Mouse (Mus musculus): ENCODE data around the gene Mfsd11.
A peak's percentile ranks its signal among the peaks of the same experiment; 100 is the strongest.

The Mfsd11 gene

DNA sequence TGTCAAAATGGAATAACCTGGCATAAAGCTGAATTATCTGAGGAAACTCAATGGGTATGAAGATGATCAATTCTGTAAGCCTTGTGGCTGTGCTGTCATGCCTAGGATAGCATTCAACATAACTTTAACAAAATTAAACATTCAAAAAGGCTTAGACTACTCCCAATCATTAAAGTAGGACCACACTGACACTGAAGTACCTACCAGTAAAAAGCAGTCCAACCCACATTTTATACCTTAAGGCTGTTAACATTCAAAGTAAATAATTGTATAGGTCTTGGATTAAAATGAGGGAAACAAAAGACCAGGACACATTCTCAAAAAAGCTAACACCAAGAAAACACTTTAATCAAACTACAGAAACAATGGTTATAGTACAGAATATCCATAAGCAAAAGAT, 2.7 kb upstream of the Mfsd11 start:
- DNase-seq, result no peak

DNA sequence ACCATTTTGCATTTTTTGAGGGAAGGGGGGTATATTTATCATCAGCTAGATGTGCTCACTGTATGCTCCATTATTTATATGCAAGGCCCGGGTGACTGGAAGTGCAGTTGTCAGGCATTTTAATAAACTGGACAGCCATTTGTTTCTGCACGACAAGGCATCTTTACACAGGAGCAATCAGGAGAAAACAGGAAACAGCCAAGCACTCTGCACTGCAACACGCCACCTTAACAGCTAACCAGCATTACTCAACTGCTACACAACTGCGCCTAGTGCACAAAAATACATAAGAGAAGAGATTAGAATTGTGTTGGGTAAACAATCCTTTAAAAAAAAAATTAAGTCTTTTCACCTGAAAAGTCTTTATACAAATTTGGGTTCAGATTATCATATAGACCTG, 2.2 kb upstream of the Mfsd11 start:
- no peak for DNase-seq

DNA sequence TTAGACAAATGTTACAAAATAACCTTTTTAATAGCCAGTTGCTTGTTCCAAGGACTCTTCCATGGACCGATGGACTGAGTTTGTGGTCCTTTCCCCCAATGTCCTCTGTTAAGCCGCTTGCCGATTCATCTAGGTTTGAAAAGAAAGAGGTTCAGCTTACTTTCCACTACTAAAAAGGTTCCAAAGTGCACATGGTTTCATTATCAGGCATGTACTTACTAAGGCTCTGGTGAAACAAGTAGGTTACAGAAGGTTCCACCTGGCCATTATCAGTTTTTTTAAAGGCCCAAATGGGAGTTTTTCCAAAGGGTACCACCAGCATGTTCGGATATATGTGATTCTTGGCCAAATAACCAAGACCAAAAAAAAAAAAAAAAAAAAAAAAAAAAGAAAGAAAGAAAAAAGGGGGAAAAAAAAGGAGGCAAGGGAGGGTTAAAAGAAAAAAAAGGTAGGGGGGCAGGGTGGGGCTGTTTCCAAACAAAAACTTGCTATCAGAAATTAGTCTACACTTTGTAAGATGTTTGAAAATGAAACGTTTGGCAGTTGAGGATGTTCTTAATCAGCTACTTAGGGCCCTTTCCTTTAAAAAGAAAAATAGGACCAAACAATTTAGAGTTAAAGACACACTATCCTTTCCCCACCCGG, 1.3 kb upstream of the Mfsd11 start:
- no peak for DNase-seq

DNA sequence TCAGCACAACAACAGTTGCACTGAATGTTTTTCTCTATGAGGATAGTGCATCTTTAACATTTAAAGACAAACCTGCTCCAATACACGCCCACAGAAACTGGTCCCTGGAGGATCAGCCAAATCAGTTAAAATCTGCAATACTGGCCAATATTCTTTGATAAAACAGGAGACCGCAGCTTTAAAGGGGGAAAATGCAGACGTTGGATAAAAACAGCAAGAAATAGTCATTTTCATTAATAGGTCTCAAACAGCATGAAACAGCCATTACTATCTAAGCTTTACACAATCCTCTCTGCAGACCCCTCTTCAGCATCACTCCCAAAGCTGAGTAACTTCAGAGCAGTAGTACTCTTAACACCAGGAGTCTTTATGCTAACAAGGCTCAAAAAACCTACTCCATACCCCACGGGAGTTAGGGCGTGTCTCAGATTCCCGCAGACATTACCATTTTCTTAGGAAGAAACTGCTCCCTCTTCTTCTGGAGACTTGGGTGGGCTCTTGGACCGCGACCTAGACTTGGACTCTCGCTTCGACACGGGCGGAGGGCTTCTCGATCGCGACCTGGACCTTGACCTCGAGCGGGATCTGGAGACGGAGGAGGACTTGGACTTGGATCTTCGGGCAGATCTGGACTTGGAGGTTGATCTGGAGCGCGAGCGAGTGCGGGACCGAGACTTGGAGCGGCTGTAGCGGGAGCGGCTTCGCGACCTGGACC, 507 bp upstream of the Mfsd11 start:
- DNase-seq, result peak in 1 of 2 experiments; percentile 36

DNA sequence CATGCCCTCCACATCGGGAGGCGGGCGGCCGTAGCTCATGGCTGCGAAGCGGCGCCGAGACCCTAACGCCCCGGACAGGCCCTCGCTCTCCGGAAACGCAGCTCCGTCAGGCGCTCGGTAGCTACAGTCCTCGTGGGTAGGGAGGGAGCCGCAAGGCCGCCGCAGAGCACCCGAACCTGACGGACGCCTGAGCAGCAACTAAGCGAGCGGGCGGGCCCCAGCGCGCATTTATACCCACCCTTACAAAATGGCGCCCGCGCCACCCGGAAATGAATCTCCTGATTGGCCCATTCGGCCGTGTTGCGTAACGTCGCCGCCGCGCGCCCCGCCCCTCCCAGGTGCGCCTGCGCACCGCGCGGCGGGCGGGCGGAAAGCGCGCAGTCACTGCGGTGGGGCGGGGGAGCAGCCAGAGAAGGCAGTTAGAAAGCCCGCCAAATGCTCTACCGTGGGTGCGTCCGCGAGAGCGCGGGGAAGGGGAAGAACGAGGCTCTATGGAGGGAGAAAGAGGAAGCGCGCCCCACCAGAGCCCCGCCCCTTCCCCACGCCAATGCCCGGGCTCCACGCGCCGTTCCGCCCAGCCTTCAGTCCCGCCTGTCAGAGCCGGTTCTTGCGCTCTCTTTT, 761 bp downstream of the Mfsd11 start, which contains the start of gene Srsf2:
TSS of gene Srsf2 (minus strand) at position 204 of the 621 bp plus-strand sequence.
- peak; percentile 98 to 99 for DNase-seq

DNA sequence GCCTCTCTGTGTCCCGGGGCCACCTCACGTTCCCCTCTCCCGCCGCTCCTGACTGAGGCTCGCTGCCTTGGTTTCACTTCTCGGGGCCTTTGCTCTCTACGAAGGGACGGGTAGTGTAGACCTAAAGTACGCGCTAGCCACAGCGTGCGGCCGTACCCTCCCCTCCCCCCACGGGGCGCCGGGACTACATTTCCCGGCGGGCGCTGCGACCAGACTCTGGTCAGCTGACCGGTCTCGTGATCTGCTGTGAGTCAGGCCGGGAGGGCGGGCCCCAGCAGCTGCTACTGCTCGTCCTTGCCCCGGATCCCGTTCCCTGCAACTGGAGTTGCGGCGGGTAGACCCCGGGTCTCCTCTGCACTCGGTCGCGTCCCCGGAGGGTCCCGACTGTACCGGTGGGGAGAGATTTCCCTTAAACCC, 1.3 kb downstream of the Mfsd11 start:
- DNase-seq, result peak; percentile 99

DNA sequence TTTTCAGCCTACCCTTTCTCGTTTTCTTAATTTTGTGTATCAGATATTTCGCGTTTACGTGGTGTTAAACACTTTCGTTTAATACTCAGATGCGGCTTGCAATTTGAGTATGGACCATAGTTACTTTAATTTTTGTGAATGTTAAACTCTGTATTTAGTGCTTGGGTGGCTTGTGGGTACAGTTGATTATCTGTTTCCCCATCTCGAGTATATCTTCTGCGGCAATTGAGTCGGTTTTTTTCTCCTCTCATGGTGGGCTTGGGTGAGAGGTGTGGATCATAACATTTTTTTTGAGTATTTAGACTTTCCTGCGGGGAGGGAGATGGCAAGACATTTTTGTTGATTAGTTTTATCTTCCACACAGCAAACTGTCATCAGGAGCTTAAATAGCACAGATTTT, 2.0 kb downstream of the Mfsd11 start:
- no peak for DNase-seq

DNA sequence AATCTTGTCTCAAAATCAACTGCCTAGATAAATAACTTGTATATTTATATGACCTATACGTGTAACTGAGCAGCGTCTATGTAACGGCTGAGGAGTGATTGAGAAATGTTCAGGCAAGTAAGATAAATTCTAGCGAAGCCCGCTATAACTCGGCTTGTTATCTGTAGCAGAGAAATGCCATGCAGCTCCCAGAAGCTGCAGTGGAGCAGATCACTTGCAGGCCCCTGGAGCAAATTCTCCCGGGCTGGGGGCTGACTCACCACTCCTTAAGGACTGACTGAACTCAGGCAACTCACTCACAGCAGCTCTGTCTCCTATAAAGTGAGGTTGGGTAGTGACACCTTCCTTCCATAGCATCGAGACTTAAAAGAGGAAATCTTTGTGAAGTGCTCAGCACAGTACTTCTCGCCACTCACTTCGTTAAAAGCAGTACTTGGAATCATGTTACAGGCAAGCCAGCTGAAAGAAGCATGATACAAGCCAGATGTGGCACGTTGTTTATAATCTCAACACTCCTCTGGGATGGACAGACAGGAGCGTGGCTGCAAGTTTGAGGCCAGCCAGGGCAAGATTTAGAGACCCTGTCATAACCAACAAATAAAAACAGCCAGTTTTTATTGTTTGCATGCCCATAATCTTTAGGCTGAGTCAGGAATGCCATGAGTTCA, 5.1 kb downstream of the Mfsd11 start:
- DNase-seq, result no peak

DNA sequence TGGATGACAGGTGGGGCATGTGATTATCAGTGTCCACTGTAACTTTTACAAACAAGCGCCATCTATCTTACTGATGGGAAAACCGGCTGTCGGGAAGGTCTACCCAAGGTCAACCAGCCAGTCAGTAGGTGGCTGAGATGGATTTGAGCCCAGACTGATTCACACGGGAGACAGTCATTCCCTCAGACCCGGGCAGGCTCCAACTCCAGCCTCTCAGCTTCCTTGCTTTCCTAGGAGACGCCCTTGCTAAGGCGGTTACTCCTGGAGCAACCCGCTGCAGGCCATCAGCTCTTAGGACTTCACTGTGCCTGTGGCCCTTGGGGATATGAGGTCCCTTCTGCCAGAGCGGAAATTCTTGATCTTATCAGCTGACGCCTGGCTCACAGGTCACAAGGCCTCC, 12.2 kb downstream of the Mfsd11 start:
- no peak for DNase-seq

DNA sequence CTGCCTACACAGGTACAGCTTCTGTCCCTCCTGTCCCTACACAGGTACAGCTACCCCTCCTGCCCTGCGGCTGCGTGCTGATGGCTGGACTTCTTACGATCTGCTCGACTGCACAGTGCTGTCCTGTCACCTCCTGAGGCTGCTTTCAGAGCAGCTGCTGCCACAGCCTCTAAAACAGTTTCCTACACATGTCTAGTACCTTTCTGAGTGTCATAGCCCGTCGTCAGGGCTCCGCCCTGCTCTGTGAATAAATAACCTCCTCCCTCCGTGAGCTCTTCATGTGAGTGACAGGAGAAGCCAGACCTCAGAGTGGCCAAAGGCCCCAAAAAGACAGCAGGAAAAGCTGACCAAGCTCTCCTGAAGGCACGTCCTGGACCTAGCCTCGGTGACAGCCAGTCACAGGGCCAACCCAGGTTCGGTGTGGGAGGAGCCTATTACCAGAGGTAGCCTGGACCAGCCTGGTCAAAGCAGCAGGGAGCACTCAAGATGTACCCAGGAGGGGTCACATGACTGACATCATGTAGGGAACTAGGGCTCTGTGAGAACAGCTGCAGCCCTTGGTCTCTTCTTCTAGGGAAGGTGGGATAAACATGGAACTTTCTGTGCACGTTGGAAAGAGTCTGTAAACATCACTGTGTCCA, 13.8 kb downstream of the Mfsd11 start:
- DNase-seq, result no peak

DNA sequence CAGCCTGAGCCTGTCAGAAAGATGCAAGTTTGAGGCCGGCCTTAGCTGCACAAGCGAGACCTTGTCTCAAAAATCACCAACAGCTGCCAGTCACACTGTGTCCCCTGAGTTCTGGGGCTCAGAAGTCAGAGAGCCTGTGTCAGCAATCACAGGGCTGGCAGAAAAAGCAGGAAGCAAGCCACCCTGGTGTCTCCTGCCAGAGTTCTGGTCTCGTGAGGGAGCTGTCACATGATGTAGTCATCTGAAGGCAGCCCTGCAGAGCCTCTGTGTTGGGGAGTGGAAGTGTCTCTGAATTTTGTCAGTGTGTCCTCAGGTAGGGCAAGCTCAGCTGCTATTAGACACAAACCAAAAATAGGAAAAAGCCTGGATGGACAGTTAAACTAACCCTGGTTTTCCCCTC, 15.9 kb downstream of the Mfsd11 start:
- DNase-seq, result no peak

DNA sequence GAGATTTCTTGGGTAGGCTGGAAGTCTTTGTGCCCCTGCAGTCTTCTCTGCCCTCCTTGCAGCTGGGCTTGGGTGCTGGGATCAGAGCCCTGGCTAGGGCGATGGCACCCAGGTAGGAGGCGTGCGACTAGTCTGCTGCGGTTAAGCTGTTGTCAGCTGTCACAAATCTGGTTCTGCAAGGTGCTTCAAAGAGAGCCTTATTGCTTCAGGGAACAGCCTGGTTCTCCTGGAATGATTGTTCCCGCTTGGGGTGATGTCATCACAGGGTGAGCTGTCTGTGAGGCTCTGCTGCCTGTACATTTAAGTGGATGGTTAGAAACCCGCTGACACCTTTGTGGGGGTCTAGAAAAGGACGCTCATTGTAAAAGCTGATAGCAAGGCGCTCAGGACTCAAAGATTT, 17.0 kb downstream of the Mfsd11 start:
- DNase-seq, result no peak

DNA sequence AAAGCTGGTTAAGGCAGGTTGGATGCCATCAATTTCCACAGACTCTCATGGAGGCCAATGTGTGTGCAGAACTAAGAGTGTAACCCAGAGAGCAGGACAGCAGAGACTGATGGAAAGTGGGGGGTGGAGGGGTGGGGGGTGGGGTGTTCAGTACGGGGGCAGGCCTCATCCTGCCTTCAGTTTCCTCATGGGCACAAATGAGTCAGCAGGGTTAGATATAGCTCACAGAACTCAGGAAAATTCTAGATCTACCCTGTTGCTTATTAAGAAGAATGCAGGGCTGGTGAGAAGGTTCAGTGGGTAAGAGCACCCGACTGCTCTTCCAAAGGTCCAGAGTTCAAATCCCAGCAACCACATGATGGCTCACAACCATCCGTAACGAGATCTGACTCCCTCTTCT, 17.4 kb downstream of the Mfsd11 start:
- no peak for DNase-seq

DNA sequence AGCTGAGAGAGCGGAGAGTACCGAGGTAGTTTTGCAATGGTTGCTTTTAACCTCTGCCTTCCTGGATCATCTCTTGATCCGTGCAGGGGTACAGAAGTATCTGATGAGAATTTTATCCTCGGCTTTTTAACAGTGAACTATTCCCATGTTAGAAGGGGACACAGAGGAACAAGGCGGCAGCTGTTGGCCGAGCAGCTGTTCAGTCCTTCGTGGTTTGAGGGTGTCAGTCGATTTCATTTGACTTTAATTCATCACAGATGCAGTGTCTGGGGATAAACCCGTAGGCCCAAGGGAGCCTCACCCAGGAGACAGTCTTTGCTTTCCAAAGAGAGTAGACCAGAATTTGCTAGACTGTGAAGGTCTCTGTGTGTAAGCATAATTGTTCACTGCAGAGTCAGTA, 19.3 kb downstream of the Mfsd11 start:
- DNase-seq, result no peak

DNA sequence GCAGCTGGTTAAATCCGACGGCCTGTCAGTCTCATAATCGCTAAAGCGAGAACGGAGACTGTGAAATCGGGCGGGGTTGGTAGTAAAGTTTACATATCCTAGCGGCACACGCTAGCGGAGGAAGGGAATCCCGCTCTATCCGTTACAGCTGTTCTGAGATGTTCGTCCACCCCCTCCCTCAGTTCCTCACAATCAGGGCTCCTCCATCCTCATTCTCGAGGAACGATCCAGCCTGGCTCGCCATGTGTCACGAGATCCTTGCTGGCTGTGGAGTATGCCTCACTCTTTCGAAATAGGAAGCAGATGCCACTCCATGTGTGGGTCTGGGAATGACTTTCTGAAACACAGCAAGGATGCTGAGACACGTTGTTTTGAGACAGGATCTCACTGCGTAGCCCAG, 21.7 kb downstream of the Mfsd11 start:
- peak in 1 of 2 experiments; percentile 40 for DNase-seq

DNA sequence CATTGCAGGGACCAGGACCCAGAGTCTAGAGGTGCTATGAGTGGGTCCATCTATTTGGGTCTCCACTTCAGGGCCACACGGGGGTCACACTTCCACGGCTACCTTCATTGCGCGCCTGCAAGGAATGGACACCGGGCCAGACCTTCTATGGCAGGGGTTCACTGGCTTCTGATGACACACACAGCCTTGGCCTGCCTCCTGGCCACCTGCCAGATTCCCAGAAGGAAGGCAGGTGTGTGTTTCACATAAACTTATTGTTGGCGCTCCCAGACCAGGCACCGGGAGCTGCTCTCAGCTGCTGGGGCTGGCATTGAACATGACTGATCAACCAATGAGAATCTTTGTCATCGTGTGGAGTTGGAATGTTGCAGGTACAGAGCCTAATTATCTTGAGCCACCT, 26.2 kb downstream of the Mfsd11 start:
- DNase-seq, result peak; percentile 51 to 57

DNA sequence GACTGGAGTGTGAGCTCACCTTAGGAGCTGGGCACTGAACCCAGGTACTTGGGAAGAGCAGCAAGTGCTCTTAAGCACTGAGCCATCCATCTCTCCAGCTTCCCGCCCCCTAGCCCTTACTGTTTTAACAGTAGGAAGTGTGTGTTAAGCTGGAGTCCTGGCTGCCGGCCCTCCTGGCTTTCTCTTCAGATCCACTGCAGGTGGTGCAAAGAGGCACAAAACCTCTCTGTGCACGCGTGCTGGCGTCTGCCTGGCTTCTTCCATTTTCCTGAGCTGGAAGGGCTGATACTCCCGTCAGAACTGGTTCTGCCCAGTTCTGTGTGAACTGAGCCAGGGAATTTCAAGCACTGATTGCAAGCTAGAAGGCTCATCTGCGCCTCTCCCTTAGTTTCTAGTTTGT, 28.6 kb downstream of the Mfsd11 start:
- DNase-seq, result peak; percentile 75 to 84

DNA sequence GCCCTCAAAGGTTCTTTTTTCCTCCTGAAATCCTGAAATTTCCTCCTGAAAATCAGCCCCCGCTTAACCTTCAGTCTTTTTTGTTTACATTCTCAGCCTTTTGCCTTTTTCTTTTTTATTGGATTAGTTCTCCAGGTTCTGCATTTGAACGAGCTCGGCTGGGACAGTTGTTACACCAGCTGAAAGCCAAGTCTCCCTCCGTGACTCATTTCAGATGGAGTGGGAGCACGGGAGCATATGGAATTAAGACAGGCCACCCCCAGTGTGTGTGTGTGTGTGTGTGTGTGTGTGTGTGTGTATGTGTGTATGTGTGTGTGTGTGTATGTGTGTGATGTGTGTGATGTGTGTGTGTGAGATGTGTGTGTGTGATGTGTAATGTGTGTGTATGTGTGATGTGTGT, 29.2 kb downstream of the Mfsd11 start:
- DNase-seq, result no peak

DNA sequence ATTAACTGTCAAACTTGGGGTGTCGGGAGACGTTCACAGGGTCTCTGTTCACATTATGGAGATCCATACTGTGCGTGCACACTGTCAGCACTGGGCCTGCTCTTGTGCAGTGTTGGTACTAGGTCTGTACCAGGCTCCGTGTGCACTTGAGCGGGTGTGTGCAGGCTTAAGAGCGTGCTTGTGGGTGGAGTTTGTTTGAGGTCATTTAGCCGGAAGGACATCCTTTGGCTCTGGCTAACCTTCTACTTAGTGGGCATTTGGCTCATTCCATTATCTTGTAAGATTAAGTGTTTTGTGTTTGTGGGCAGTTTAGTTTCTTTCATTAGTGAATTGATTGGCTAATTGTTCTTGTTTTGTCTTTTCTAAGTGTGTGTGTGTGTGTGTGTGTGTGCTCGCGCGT, 30.2 kb downstream of the Mfsd11 start:
- DNase-seq, result no peak

DNA sequence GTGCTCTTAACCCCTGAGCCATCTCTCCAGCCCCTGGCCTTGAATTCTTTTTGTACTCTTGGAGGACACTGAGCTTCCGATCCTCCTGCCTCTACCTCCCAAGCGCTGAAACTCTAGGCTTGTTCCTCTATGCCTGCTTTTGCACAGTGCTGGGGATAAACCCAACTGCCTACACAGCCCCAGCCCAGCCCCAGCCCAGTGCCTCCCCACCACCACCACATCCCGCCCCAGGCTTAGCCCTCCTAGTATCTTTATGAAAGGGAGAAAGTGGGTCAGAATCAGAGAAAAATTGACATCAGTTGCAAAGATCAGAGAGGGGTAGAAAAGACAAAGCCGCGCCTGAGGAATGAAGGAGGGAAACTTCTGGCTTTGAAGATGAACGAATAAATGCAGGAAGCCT, 31.8 kb downstream of the Mfsd11 start:
- DNase-seq, result no peak

DNA sequence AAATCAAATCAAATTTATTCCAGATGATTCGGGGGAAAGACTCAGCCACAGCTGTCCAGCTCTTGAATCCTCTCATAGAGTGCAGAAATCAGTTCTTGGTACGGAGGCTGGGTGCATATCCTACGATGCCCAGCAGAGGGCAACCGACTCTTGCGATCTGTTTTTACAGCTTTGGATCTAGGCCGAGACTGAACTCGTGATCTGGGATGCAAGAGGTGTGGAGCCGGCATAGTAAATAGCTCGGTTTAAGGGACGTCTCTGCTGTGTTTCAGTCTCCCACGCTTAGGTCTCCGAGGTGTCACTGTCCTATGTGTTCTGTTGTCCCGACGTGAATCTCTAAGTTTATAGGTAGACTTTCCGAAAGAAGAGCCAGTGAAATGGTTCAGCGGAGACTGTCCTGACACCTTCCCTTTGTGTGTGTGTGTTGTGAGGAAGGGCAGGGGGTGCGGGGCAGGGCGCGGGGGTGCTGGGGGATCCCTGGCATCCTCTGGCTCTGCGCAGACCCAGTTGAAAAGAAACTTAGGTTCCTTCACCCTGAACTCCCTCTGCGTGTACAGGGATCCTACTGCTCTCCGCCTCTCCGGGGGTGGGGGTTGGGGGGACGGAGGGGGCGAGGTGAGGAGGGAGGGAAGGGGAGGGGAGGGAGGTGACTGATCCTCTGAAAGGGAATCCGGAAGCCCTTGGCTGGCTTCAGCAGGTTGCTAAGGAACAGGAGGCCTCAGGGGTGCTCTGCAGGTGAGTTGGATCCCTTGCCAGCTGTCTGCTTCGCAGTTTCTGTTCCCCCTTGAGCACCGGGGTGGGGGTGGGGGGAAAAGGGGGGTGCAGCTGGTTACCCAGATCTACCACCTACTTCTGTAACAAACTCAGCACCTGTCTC, 33.3 kb downstream of the Mfsd11 start:
- DNase-seq, result peak; percentile 93 to 96

DNA sequence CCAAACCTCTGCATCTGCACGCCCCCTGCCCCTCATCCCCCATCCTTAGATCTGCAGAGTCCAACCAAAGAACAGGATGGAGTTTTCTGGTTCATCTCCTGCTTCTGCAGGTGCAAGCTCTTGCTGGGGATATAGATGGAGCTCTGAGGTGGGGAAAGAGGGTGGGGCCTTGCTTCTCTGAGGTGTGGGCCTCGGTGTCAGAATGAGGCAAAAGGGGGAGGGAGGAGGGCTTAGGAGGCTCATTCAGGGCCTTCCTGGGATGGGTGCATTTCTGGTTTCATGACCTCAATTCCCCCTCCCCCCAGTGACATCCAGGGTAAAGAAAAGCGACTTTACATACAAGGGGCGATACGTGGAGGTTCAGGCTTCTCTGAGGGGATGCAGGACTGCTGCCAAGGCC, 34.9 kb downstream of the Mfsd11 start:
- no peak for DNase-seq
